Mouse (Mus musculus) layer of hippocampus, adult 6 months (tissue): ENCODE data around the gene Gkn1. TPM values are rescaled to one million over a fixed set of nuclear protein-coding genes. Genes with fewer than 3 reads are reported as not detected.

Experiments used
- long read RNA-seq, 2 experiments: library from polyadenylated mRNA; unstranded; transcript quantifications; one replicate each; pipeline ENCODE4 v2.0.0; 2019 to 2020
- polyA plus RNA-seq: library from polyadenylated mRNA; unstranded; fragments of <200 nt; fragmentation: Nextera tagmentation; gene quantifications from 2 replicates; pipeline ENCODE4 v1.2.3, GENCODE M21; 2021

Gene Gkn1
- not detected in 2 replicates for polyA plus RNA-seq
- long read RNA-seq, experiment 1: 0 reads
- long read RNA-seq, experiment 2: 0 reads

GRCm38 (mm10) chr6:87350829-87351228, at the start of gene Gkn1:
Gene Gkn1 (minus strand): TSS chr6:87350942.

GRCm38 (mm10) chr6:87388877-87389276, 38.1 kb upstream of the Gkn1 start, which contains the start of gene Gkn3:
Gene Gkn3 (minus strand): TSS chr6:87388935.

DNA sequence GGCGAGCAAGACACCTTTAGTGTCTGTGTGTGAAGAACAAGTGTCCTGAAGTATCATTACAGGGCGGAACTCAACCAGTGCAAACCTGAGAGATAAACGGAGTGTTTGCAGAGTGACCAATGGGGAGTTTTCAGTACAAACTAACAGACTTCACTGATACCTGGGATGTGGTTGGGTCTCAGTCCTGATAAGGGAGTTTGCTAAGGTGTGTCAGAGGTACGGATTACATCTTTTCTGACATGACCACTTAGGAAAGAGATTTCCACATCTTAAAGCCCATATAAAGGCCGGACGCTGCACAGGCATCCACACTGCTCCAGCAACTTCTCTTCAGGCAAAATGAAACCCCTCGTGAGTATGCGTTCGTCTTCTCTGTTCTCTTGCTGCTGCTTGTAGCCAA, 22.3 kb upstream of the Gkn1 start, which contains the start of gene Gkn2:
Gene Gkn2, plus strand, starts transcription at position 301 of the 400 bp plus-strand sequence.

GRCm38 (mm10) chr6:87335091-87335934, 15.4 kb downstream of the Gkn1 start, which contains the start of gene Antxr1:
Gene Antxr1 (minus strand): TSS chr6:87335821.

Other genes with a start within 250 kb of the Gkn1 start
- gene D6Ertd527e, start 246.2 kb downstream of the Gkn1 start, polyA plus RNA-seq: 0.06 and 0.13 TPM in 2 replicates
- 2.5 TPM in 2 replicates for gene Antxr1, start 15.1 kb downstream of the Gkn1 start, polyA plus RNA-seq
- not detected in 2 replicates for gene Gkn2, start 22.4 kb upstream of the Gkn1 start, polyA plus RNA-seq
- 9.9 and 13.1 TPM in 2 replicates for gene Gkn3, start 38.0 kb upstream of the Gkn1 start, polyA plus RNA-seq
- not detected in 2 replicates for gene Bmp10, start 78.1 kb upstream of the Gkn1 start, polyA plus RNA-seq
- 1.8 and 2.5 TPM in 2 replicates for gene Arhgap25, start 182.3 kb upstream of the Gkn1 start, polyA plus RNA-seq
- gene Prokr1, start 239.8 kb upstream of the Gkn1 start, polyA plus RNA-seq: 0.08 and 0.11 TPM in 2 replicates